Mouse (Mus musculus): ENCODE measurements around the gene Mast4. TPM values are rescaled to one million over a fixed set of nuclear protein-coding genes. Genes with fewer than 3 reads are reported as not detected.

Mast4 gene
- polyA plus RNA-seq, 1 experiment from 2014 or later, result 2.5 TPM

DNA sequence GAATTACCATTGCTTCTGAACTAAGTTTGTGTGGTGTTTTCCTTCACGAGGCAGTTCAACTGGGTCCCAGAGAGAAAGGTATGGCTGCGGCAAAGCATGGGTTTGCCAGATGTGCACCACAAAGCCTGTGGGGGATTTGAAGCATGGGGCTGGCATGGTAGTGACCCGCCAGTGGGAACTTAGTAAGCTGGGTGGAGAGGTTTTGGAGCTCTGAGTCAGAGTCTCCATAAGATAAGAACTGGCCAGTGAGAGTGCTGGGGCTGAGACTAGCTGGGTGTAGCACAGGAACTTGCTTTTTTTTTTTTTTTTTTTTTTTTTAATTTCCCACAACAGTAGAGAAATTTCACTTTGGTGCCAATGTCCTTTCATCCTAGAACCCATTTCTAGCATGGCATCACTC is 73.9 kb downstream of the Mast4 start:
- Histone ChIP-seq H3K4me2 (ENCODE audit: low read depth, low read length) (no peak overlapping the region), H3K27me3 (ENCODE audit: control insufficient read depth, insufficient read depth, low read depth, low read length) (no peaks in the 10 kb centered on the region), H3K36me3 (ENCODE audit: control insufficient read depth, insufficient read depth) (no peaks in the 10 kb centered on the region), H3K4me1 (ENCODE audit: control insufficient read depth, low read depth, low read length) (no peaks in the 10 kb centered on the region), H3K4me3 (ENCODE audit: low read depth, low read length) (no peak overlapping the region), H3K27ac (ENCODE audit: low read length) (no peak overlapping the region), H3K9ac (ENCODE audit: low read depth, low read length) (no peak overlapping the region), H3K9me3 (replicated peaks; ENCODE audit: control insufficient read depth, low read length) (no peaks in the 10 kb centered on the region)
- 52% methylated on average over 3 of the region's 3 CpGs for WGBS (ENCODE audit: insufficient replicate concordance)
- ATAC-seq (ENCODE audit: low read depth), result no peak

DNA sequence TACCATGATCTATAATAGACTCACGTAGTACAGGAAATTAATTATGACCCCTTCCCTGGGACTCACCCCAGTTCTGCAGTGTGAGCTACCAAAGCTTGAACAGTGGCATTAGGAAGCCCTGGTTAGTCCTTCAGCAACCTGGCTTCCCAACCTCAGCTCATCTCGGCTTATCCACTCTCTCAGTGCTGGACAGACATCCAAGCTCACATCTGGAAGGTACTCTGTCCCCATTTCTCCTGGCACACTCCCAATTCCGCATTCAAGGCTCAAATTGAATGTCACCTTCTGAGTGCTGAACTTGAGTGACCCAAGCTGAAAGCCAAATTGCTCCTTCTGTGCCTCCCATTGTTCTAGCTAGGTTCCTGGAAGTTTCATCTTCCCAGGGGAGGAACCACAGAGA is 76.2 kb downstream of the Mast4 start:
- Histone ChIP-seq H3K4me1 (ENCODE audit: control insufficient read depth, low read depth, low read length) (no peaks in the 10 kb centered on the region), H3K36me3 (ENCODE audit: control insufficient read depth, insufficient read depth) (no peaks in the 10 kb centered on the region), H3K27ac (ENCODE audit: low read length) (no peak overlapping the region), H3K4me3 (ENCODE audit: low read depth, low read length) (no peak overlapping the region), H3K27me3 (ENCODE audit: control insufficient read depth, insufficient read depth, low read depth, low read length) (no peaks in the 10 kb centered on the region), H3K9me3 (replicated peaks; ENCODE audit: control insufficient read depth, low read length) (no peaks in the 10 kb centered on the region), H3K4me2 (ENCODE audit: low read depth, low read length) (no peak overlapping the region), H3K9ac (ENCODE audit: low read depth, low read length) (no peak overlapping the region)
- 53% methylated on average over 3 of the region's 3 CpGs for WGBS (ENCODE audit: insufficient replicate concordance)
- ATAC-seq (ENCODE audit: low read depth), result no peak

DNA sequence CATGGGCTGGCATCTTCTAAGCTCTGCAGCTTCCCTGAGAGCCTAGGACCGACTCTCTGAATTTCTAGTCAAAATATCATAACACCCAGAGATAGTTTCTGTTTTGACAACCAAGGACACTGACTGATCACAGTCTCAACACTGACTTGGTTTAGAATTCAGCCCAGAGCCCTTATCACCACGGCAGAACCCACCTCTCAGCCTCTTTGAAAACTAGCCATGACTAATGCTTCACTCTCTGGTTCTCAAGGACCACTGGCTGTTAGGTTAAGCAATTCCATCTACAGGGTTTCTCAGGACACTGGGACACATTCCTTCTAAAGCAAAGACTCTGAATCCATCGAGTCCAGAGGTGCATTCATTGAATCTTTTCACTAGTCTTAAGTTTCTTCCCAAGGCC is 79.4 kb downstream of the Mast4 start:
- 49% methylated on average over 3 of the region's 3 CpGs for WGBS (ENCODE audit: insufficient replicate concordance)
- Histone ChIP-seq H3K4me3 (ENCODE audit: low read depth, low read length) (no peak overlapping the region), H3K4me1 (ENCODE audit: control insufficient read depth, low read depth, low read length) (no peaks in the 10 kb centered on the region), H3K27me3 (ENCODE audit: control insufficient read depth, insufficient read depth, low read depth, low read length) (no peaks in the 10 kb centered on the region), H3K9me3 (replicated peaks; ENCODE audit: control insufficient read depth, low read length) (no peaks in the 10 kb centered on the region), H3K36me3 (ENCODE audit: control insufficient read depth, insufficient read depth) (no peaks in the 10 kb centered on the region), H3K9ac (ENCODE audit: low read depth, low read length) (no peak overlapping the region), H3K27ac (ENCODE audit: low read length) (no peak overlapping the region), H3K4me2 (ENCODE audit: low read depth, low read length) (no peak overlapping the region)
- no peak for ATAC-seq (ENCODE audit: low read depth)

DNA sequence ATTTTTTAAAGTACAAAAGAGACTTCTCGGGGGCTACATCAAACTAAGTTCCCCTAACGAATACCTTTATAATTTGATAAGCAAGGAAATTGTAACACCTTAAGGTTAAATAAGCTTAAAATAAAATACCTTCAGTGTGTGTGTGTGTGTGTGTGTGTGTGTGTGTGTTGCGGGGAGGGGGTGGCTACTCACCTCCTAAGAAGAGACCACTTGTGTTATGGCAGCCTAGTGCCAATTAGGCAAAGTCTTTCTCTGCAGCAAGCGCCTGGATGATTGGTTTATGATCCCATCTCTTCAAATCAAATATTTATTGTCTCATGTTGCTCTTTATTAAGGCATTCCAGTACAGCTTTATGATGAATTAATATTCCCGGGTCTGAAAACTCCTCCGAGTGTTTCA is 81.2 kb downstream of the Mast4 start:
- H3K27me3 ChIP-seq (ENCODE audit: control insufficient read depth, insufficient read depth, low read depth, low read length), result no peaks in the 10 kb centered on the region
- H3K36me3 ChIP-seq (ENCODE audit: control insufficient read depth, insufficient read depth), result no peaks in the 10 kb centered on the region
- no peak overlapping the region for H3K9ac ChIP-seq (ENCODE audit: low read depth, low read length)
- no peak overlapping the region for H3K4me2 ChIP-seq (ENCODE audit: low read depth, low read length)
- no peak overlapping the region for H3K27ac ChIP-seq (ENCODE audit: low read length)
- WGBS (ENCODE audit: insufficient replicate concordance), result 71% methylated on average over 6 of the region's 6 CpGs
- no peaks in the 10 kb centered on the region for H3K9me3 ChIP-seq (replicated peaks; ENCODE audit: control insufficient read depth, low read length)
- no peaks in the 10 kb centered on the region for H3K4me1 ChIP-seq (ENCODE audit: control insufficient read depth, low read depth, low read length)
- no peak for ATAC-seq (ENCODE audit: low read depth)
- no peak overlapping the region for H3K4me3 ChIP-seq (ENCODE audit: low read depth, low read length)

DNA sequence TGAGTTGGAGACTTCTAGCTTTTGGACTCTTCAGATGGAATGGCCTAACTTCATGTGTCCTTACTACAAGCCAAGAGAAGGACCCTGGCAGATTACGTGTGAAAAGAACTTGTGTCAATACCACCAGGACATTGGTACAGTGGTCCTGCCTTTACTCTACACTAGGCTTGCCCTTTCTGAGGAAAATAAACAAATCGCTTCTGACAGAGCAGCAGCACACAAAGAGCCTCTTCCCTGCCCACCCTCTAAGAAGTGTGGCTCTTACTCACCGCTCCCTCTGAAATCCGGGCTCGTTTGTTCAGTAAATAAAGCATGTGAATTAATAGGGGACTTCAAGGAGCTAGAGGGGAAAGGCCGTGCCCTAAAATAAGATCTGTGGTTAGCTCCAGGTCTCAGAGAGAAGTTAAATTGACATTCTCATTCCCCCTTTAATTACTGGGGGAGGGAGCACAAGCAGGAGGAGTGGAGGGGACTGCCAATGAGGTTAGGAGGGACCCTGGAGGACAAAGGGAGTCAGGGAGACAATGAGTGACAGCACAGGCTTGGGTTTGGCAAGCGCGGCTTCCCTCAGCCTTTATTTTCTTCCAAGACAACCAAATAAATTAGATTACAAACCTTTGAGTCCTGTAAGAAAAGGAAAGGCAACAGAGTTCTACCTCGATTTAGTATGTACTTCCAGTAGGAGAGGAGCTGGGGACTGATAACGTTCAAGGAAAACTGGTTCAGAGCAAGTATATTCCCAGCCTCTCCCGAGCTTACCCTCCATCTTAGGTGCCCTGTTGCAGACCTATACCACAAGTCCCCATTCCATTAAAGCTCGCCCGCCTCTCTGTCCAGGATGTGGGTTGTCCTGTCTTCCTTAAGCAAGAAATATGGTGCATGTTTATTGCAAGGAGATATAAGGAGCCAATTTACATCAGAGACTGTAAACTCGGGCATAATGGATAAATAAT is 85.9 kb downstream of the Mast4 start:
- no peaks in the 10 kb centered on the region for H3K4me1 ChIP-seq (ENCODE audit: control insufficient read depth, low read depth, low read length)

DNA sequence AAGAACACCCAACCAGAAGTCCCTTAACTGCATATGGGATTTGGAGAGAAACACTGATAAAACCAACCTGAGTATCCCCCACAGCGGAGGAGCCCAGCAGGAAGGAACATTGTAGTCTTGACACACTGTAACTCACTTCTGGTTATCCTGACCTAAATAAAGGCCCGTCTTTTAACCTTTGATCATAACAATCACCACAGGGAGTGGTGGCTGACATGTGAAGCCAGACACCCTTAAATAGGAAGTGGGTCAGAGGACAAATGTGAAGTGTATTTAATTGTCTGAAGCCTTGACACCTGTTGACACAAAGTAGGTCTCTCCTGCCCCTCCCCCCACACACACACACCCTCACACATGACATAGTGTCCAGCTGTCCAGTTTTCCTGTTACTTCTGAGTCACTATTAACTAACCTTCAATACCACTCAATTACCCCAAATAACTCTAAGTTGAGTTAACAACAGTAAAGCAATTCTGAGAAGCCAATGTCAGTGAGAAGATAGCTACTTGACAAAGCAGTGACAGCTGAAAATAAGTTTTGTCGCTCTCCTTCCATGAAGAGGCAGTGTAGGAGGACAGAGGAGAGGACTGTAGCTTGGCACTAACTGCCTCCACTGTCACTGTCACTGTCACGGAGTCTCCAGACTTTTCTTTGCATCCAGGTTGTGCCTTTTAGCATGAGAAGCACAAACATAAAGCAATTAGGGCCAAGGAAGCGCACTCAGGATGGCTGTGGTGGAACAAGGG is 87.2 kb downstream of the Mast4 start:
- H3K27ac ChIP-seq (ENCODE audit: low read length), result no peak overlapping the region
- H3K4me3 ChIP-seq (ENCODE audit: low read depth, low read length), result no peak overlapping the region
- no peaks in the 10 kb centered on the region for H3K36me3 ChIP-seq (ENCODE audit: control insufficient read depth, insufficient read depth)
- 55% methylated on average over 5 of the region's 5 CpGs for WGBS (ENCODE audit: insufficient replicate concordance)
- H3K9ac ChIP-seq (ENCODE audit: low read depth, low read length), result no peak overlapping the region
- no peak for ATAC-seq (ENCODE audit: low read depth)
- no peaks in the 10 kb centered on the region for H3K9me3 ChIP-seq (replicated peaks; ENCODE audit: control insufficient read depth, low read length)
- H3K4me1 ChIP-seq (ENCODE audit: control insufficient read depth, low read depth, low read length), result no peaks in the 10 kb centered on the region
- H3K4me2 ChIP-seq (ENCODE audit: low read depth, low read length), result no peak overlapping the region
- no peaks in the 10 kb centered on the region for H3K27me3 ChIP-seq (ENCODE audit: control insufficient read depth, insufficient read depth, low read depth, low read length)

More for the DNA sequence above, 85.9 kb downstream of the Mast4 start:
- no peak overlapping the region for H3K27ac ChIP-seq (ENCODE audit: low read length)
- WGBS (ENCODE audit: insufficient replicate concordance), result 37% methylated on average over 14 of the region's 14 CpGs
- no peak overlapping the region for H3K4me3 ChIP-seq (ENCODE audit: low read depth, low read length)
- no peak for ATAC-seq (ENCODE audit: low read depth)
- no peak overlapping the region for H3K9ac ChIP-seq (ENCODE audit: low read depth, low read length)
- H3K27me3 ChIP-seq (ENCODE audit: control insufficient read depth, insufficient read depth, low read depth, low read length), result no peaks in the 10 kb centered on the region
- H3K9me3 ChIP-seq (replicated peaks; ENCODE audit: control insufficient read depth, low read length), result no peaks in the 10 kb centered on the region
- H3K4me2 ChIP-seq (ENCODE audit: low read depth, low read length), result no peak overlapping the region
- no peaks in the 10 kb centered on the region for H3K36me3 ChIP-seq (ENCODE audit: control insufficient read depth, insufficient read depth)

DNA sequence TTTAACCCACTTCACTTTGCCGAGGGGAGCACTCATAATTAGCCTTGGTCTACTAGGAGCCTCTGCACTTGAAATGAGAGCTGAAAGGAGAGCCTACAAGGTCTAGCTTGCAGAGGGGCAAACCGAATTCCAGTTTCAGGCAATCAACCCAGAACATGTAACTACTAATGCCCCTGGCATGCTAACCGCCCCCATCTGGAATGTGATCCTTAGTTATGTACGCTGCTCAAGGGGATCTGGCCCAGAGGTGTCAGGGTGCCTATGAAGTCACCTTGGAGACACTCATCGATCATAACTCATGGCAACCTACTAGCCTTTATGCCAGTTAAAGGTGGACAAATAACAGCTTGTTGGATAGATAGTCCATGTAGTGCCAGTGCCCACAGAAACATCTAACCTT is 88.9 kb downstream of the Mast4 start:
- no peak overlapping the region for H3K27ac ChIP-seq (ENCODE audit: low read length)
- H3K4me3 ChIP-seq (ENCODE audit: low read depth, low read length), result no peak overlapping the region
- H3K4me2 ChIP-seq (ENCODE audit: low read depth, low read length), result no peak overlapping the region
- no peaks in the 10 kb centered on the region for H3K4me1 ChIP-seq (ENCODE audit: control insufficient read depth, low read depth, low read length)
- ATAC-seq (ENCODE audit: low read depth), result no peak
- no peaks in the 10 kb centered on the region for H3K9me3 ChIP-seq (replicated peaks; ENCODE audit: control insufficient read depth, low read length)
- no peaks in the 10 kb centered on the region for H3K27me3 ChIP-seq (ENCODE audit: control insufficient read depth, insufficient read depth, low read depth, low read length)
- no peaks in the 10 kb centered on the region for H3K36me3 ChIP-seq (ENCODE audit: control insufficient read depth, insufficient read depth)
- no peak overlapping the region for H3K9ac ChIP-seq (ENCODE audit: low read depth, low read length)
- 65% methylated on average over 5 of the region's 5 CpGs for WGBS (ENCODE audit: insufficient replicate concordance)

DNA sequence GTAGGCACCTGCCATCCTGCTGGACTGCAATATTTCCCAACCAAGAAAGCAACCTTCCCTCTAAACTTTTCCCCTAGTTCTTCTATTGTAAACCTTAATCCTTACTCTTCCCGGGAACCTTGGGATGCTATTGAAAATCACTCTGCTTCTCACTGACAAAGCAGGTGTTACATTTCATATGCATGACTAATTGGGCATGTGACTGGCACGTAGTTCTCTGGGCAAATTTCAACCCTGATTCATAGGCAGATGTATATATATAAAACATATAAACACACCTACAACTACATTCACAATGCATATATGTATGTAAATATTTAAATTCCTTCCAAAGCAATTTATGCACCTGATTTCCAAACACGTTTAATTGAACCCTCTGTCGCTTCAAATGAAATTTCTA is 90.2 kb downstream of the Mast4 start:
- WGBS (ENCODE audit: insufficient replicate concordance), result 55% methylated on average over 4 of the region's 4 CpGs
- Histone ChIP-seq H3K4me3 (ENCODE audit: low read depth, low read length) (no peak overlapping the region), H3K36me3 (ENCODE audit: control insufficient read depth, insufficient read depth) (no peaks in the 10 kb centered on the region), H3K27ac (ENCODE audit: low read length) (no peak overlapping the region), H3K9me3 (replicated peaks; ENCODE audit: control insufficient read depth, low read length) (no peaks in the 10 kb centered on the region), H3K27me3 (ENCODE audit: control insufficient read depth, insufficient read depth, low read depth, low read length) (no peaks in the 10 kb centered on the region), H3K4me2 (ENCODE audit: low read depth, low read length) (no peak overlapping the region), H3K9ac (ENCODE audit: low read depth, low read length) (no peak overlapping the region), H3K4me1 (ENCODE audit: control insufficient read depth, low read depth, low read length) (no peaks in the 10 kb centered on the region)
- ATAC-seq (ENCODE audit: low read depth), result no peak

DNA sequence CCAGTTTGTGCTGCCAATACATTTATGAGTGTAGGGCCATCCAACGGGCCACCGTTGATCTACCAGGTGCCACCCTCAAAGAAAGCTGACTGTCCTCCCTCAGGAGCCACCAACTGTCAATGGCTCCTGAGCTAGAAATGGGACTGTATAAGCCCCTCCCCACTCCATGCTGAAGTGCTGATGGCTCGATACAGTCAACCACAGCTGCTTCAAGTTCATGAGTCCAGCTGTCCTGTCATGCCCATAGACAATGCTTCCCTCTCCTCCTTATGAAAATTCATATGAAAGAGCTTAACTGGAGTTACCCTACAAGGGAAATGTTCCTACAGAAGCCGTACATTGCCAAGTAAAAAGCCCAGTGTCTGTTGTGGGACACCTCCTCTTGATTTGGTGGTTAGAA is 93.2 kb downstream of the Mast4 start:
- H3K4me1 ChIP-seq (ENCODE audit: control insufficient read depth, low read depth, low read length), result no peaks in the 10 kb centered on the region
- H3K4me3 ChIP-seq (ENCODE audit: low read depth, low read length), result no peak overlapping the region
- no peaks in the 10 kb centered on the region for H3K36me3 ChIP-seq (ENCODE audit: control insufficient read depth, insufficient read depth)
- no peak overlapping the region for H3K4me2 ChIP-seq (ENCODE audit: low read depth, low read length)
- H3K9me3 ChIP-seq (replicated peaks; ENCODE audit: control insufficient read depth, low read length), result no peaks in the 10 kb centered on the region
- 66% methylated on average over 4 of the region's 4 CpGs for WGBS (ENCODE audit: insufficient replicate concordance)
- no peak for ATAC-seq (ENCODE audit: low read depth)
- H3K27me3 ChIP-seq (ENCODE audit: control insufficient read depth, insufficient read depth, low read depth, low read length), result no peaks in the 10 kb centered on the region
- H3K9ac ChIP-seq (ENCODE audit: low read depth, low read length), result no peak overlapping the region
- H3K27ac ChIP-seq (ENCODE audit: low read length), result no peak overlapping the region
